Mouse (Mus musculus): ENCODE results near the gene Nr1h4. TPM values are rescaled to one million over a fixed set of nuclear protein-coding genes. Genes with fewer than 3 reads are reported as not detected.

The Nr1h4 gene
- total and polyA plus RNA-seq, 2 experiments from 2014 or later, result 0.08 TPM; not detected in 1

DNA sequence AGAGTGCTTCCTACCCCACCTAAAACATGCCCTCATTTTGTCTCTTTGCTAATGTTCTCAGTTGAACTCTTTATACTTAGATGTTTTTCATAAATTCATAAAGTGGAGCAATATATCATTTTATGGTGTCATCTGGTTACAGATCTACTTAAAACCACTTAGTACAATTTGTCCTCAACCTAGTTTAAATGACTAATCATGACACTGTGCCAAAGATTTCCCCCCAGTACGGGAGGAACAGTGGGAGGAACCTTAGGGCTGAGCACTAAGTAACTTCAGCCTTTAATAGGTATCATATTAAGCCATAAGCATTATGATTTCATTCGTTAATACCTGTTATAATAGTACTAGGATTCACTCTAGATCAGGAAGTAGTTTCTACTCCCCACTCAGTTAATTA lies 17.6 kb downstream of the Nr1h4 start:
- ATAC-seq (no peak), DNase-seq (ENCODE audit: low spot score) (no peak)
- Histone ChIP-seq H3K27me3 (ENCODE audit: insufficient read depth, low read length) (no peaks in the 10 kb centered on the region), H3K27ac (no peak overlapping the region), H3K4me2 (ENCODE audit: low read depth, low read length) (no peak overlapping the region), H3K4me1 (ENCODE audit: insufficient read depth, low read length) (no peaks in the 10 kb centered on the region), H3K9me3 (ENCODE audit: low read length) (no peaks in the 10 kb centered on the region), H3K4me3 (ENCODE audit: low read length) (no peak overlapping the region), H3K36me3 (ENCODE audit: insufficient read depth, low read length) (no peaks in the 10 kb centered on the region), H3K9ac (replicated peaks; ENCODE audit: low read length) (no peak overlapping the region)
- WGBS, result 63% methylated on average over 2 of the region's 2 CpGs
- TF ChIP-seq CTCF (IDR thresholded peaks at IDR 0.05; ENCODE audit: low read depth), result no peak

- WGBS, result 79% methylated on average over 6 of the region's 6 CpGs
- no peak for ATAC-seq
These were observed 20.8 kb downstream of the Nr1h4 start for GRCm38 (mm10) chr10:89512562-89512961.

DNA sequence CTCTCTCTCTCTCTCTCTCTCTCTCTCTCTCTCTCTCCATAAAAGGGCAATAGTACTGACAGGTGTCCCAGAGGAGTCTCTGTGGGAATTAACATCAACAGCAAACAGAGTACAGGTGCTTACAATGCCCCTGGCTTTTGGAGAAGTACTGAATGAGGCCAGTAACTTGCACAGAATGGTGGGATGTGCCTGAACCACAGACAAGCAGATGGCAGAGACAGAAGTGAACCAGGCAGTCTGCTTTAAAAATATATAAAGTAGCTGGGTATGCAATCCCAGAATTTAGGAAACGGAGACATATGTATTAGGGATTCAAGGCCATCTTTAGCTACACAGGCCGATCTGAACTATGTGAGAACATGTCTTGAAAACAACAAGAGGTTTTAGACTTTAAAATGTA lies 22.8 kb downstream of the Nr1h4 start:
- no peak for TF ChIP-seq CTCF (IDR thresholded peaks at IDR 0.05; ENCODE audit: low read depth)
- H3K36me3 ChIP-seq (ENCODE audit: insufficient read depth, low read length), result no peaks in the 10 kb centered on the region
- no peak for DNase-seq (ENCODE audit: low spot score)
- ATAC-seq, result no peak
- H3K27me3 ChIP-seq (ENCODE audit: insufficient read depth, low read length), result no peaks in the 10 kb centered on the region
- H3K9ac ChIP-seq (replicated peaks; ENCODE audit: low read length), result no peak overlapping the region
- H3K4me2 ChIP-seq (ENCODE audit: low read depth, low read length), result no peak overlapping the region
- WGBS, result 89% methylated on average over 2 of the region's 2 CpGs
- no peaks in the 10 kb centered on the region for H3K4me1 ChIP-seq (ENCODE audit: insufficient read depth, low read length)
- H3K4me3 ChIP-seq (ENCODE audit: low read length), result no peak overlapping the region
- no peaks in the 10 kb centered on the region for H3K9me3 ChIP-seq (ENCODE audit: low read length)
- no peak overlapping the region for H3K27ac ChIP-seq

More at GRCm38 (mm10) chr10:89512562-89512961, 20.8 kb downstream of the Nr1h4 start:
- no peak for TF ChIP-seq CTCF (IDR thresholded peaks at IDR 0.05; ENCODE audit: low read depth)
- no peaks in the 10 kb centered on the region for H3K4me1 ChIP-seq (ENCODE audit: insufficient read depth, low read length)
- no peak overlapping the region for H3K4me3 ChIP-seq (ENCODE audit: low read length)
- H3K36me3 ChIP-seq (ENCODE audit: insufficient read depth, low read length), result no peaks in the 10 kb centered on the region
- H3K9ac ChIP-seq (replicated peaks; ENCODE audit: low read length), result no peak overlapping the region
- H3K27ac ChIP-seq, result no peak overlapping the region
- no peak overlapping the region for H3K4me2 ChIP-seq (ENCODE audit: low read depth, low read length)
- DNase-seq (ENCODE audit: low spot score), result no peak
- H3K27me3 ChIP-seq (ENCODE audit: insufficient read depth, low read length), result no peaks in the 10 kb centered on the region
- H3K9me3 ChIP-seq (ENCODE audit: low read length), result no peaks in the 10 kb centered on the region

- no peak for TF ChIP-seq CTCF (IDR thresholded peaks at IDR 0.05; ENCODE audit: low read depth)
- DNase-seq (ENCODE audit: low spot score), result no peak
- Histone ChIP-seq H3K4me3 (ENCODE audit: low read length) (no peak overlapping the region), H3K36me3 (ENCODE audit: insufficient read depth, low read length) (no peaks in the 10 kb centered on the region), H3K4me1 (ENCODE audit: insufficient read depth, low read length) (no peaks in the 10 kb centered on the region), H3K9ac (replicated peaks; ENCODE audit: low read length) (no peak overlapping the region), H3K9me3 (ENCODE audit: low read length) (no peaks in the 10 kb centered on the region), H3K27ac (no peak overlapping the region), H3K4me2 (ENCODE audit: low read depth, low read length) (no peak overlapping the region), H3K27me3 (ENCODE audit: insufficient read depth, low read length) (no peaks in the 10 kb centered on the region)
- ATAC-seq, result no peak
- 78% methylated on average over 2 of the region's 2 CpGs for WGBS
These were observed 24.8 kb downstream of the Nr1h4 start for GRCm38 (mm10) chr10:89508567-89508966.

DNA sequence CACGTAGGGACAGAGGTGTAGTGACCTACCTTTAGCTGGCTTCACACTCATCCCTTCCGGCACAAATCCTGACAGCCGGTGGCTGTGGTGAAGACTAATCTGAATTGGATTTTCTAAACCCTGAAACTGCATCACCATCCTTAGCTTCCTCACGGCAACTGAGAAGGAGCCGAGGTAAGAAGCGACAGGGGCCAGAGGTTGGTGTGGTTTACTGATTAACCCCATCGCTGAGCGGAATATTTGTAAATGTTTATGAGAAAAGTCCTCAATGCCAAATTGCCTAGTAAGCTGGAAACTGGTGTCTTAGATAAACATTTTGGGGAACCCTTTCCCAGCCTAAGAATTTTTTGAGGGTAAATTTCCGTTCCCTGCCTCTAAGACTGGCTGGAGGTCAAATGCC lies 26.9 kb downstream of the Nr1h4 start:
- H3K9ac ChIP-seq (replicated peaks; ENCODE audit: low read length), result no peak overlapping the region
- no peaks in the 10 kb centered on the region for H3K9me3 ChIP-seq (ENCODE audit: low read length)
- 92% methylated on average over 9 of the region's 9 CpGs for WGBS
- H3K4me3 ChIP-seq (ENCODE audit: low read length), result no peak overlapping the region
- H3K27ac ChIP-seq, result no peak overlapping the region
- no peak overlapping the region for H3K4me2 ChIP-seq (ENCODE audit: low read depth, low read length)
- DNase-seq (ENCODE audit: low spot score), result no peak
- no peak for ATAC-seq
- H3K27me3 ChIP-seq (ENCODE audit: insufficient read depth, low read length), result no peaks in the 10 kb centered on the region
- H3K4me1 ChIP-seq (ENCODE audit: insufficient read depth, low read length), result no peaks in the 10 kb centered on the region
- TF ChIP-seq CTCF (IDR thresholded peaks at IDR 0.05; ENCODE audit: low read depth), result no peak
- H3K36me3 ChIP-seq (ENCODE audit: insufficient read depth, low read length), result no peaks in the 10 kb centered on the region

GRCm38 (mm10) chr10:89505592-89505955 lies 27.8 kb downstream of the Nr1h4 start:
- ATAC-seq (no peak), DNase-seq (ENCODE audit: low spot score) (no peak)
- Histone ChIP-seq H3K4me3 (ENCODE audit: low read length) (no peak overlapping the region), H3K36me3 (ENCODE audit: insufficient read depth, low read length) (no peaks in the 10 kb centered on the region), H3K4me2 (ENCODE audit: low read depth, low read length) (no peak overlapping the region), H3K9me3 (ENCODE audit: low read length) (no peaks in the 10 kb centered on the region), H3K4me1 (ENCODE audit: insufficient read depth, low read length) (no peaks in the 10 kb centered on the region), H3K9ac (replicated peaks; ENCODE audit: low read length) (no peak overlapping the region), H3K27ac (no peak overlapping the region), H3K27me3 (ENCODE audit: insufficient read depth, low read length) (no peaks in the 10 kb centered on the region)
- no peak for TF ChIP-seq CTCF (IDR thresholded peaks at IDR 0.05; ENCODE audit: low read depth)
- WGBS, result 52% methylated on average over 5 of the region's 5 CpGs

DNA sequence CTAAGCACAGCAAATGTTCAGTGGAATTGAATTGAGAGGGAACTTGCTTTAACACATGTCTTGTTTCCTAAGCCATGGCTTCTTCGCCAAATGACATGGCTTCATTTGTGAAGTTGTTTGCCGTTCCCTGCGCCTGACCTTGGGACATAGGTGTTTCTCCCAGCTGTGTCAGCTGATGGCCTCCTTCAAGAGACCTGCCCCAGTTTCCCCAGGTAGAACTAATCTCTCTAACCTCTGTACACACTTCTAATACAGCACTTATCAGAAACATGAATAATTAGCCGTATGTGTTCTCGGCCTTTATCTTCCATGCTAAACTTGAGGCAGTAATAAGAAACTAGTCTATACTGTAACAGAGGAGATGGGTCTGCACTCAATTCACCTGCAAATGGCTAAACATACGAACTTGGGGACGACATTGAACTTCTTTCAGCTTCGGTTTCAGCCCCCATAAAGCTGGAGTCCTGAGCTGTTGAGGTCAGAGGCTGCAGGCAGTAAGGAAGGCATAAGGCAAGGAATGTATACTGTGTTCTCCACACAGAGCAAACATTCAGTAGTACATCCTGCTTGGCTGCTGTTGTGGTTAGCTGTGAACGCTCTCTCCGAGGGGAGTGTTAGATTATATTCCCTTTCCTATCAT lies 28.3 kb downstream of the Nr1h4 start:
- H3K4me2 ChIP-seq (ENCODE audit: low read depth, low read length), result no peak overlapping the region
- DNase-seq (ENCODE audit: low spot score) (no peak), ATAC-seq (no peak)
- no peaks in the 10 kb centered on the region for H3K4me1 ChIP-seq (ENCODE audit: insufficient read depth, low read length)
- 83% methylated on average over 10 of the region's 10 CpGs for WGBS
- H3K27ac ChIP-seq, result no peak overlapping the region
- no peaks in the 10 kb centered on the region for H3K27me3 ChIP-seq (ENCODE audit: insufficient read depth, low read length)
- no peaks in the 10 kb centered on the region for H3K9me3 ChIP-seq (ENCODE audit: low read length)
- no peaks in the 10 kb centered on the region for H3K36me3 ChIP-seq (ENCODE audit: insufficient read depth, low read length)
- H3K9ac ChIP-seq (replicated peaks; ENCODE audit: low read length), result no peak overlapping the region
- H3K4me3 ChIP-seq (ENCODE audit: low read length), result no peak overlapping the region
- no peak for TF ChIP-seq CTCF (IDR thresholded peaks at IDR 0.05; ENCODE audit: low read depth)
